Mouse (Mus musculus) 3T3-L1 (cell line): Measurements from ENCODE around the gene Hist1h3e.
"Not testable (repeated sequence)": the region's sequence is repeated elsewhere in the genome, so short reads cannot be mapped to it uniquely, and the experiment has no call there.

Experiments used
- DNase-seq: peaks from one replicate; pipeline ENCODE4 v3.0.0-alpha.2; 2015; ENCODE audit warnings: low read depth, low spot score

The Hist1h3e gene

GRCm38 (mm10) chr13:23561883-23562659 is at the start of gene Hist1h3e:
Gene Hist1h3e (minus strand): TSS chr13:23562369.
- peak; percentile 96 for DNase-seq

GRCm38 (mm10) chr13:23611638-23612037 is 49.5 kb upstream of the Hist1h3e start:
- no peak for DNase-seq

GRCm38 (mm10) chr13:23610393-23610792 is 48.2 kb upstream of the Hist1h3e start:
- no peak for DNase-seq

DNA sequence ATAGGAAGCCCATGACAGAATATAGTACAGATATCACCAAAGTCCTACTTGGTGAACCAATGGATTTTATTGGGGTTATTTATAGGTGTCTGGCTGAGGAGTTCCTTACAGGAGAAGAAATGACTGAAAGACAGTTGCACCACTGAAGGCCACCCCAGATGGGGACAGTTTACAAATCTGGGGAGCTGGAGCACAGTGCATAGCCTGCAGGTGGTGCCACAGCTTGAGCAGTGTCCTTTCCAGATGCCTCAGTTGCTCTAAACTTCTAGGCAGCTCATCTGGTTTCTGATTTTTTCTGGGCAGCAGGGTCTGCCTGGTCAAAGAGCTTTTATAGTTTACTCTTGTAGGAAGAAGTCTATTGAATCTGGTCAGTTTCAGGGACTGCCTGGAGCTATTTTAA is 47.7 kb upstream of the Hist1h3e start:
- DNase-seq: no peak

GRCm38 (mm10) chr13:23609209-23609608 is 47.0 kb upstream of the Hist1h3e start:
- peak; percentile 29 for DNase-seq

DNA sequence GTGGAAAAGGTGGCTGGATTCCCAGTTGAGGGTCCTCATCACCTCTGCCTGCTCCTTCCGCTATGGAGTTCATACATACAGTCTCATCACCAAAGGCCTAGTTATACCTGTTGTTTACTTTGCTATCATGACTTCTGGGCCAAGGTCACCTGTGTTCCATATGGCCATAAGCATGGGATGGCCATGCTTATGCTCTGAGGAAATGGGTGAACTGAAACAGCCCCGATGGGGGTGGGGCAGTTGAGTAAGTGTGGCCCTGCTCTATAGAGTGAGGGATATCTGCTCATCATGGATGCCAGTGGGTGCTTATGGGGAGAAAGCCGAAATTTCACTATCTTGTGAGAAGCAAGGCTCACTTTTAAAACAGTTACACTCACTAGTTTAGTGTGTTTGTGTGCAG is 42.9 kb upstream of the Hist1h3e start:
- DNase-seq: no peak

- DNase-seq: no peak
Measured at GRCm38 (mm10) chr13:23604452-23604851, 42.3 kb upstream of the Hist1h3e start.

- DNase-seq: no peak
Measured at GRCm38 (mm10) chr13:23603182-23603699, 41.1 kb upstream of the Hist1h3e start.

DNA sequence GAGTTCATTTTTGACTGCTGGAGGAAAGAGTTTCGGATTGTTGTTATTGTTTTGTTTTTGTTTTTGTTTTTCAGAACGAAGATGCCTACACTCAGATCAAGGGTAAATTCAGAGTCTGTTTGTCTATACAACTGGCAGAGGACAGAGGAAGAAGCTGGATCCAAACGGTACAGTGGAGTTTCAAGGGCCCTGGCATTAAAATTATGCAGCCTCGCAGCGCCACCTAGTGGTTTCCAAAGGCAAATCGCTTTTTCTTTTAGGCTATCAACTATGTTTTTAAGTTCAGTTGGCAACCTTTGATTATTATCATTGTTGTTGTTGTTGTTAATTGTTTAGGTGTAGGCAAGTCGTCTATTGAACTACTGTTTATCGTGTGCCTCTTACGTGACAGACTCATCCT is 35.8 kb upstream of the Hist1h3e start:
- DNase-seq: peak; percentile 88

- DNase-seq: no peak
Measured at GRCm38 (mm10) chr13:23595622-23596372, 33.6 kb upstream of the Hist1h3e start.

- no peak for DNase-seq
Measured at GRCm38 (mm10) chr13:23595185-23595584, 33.0 kb upstream of the Hist1h3e start.

GRCm38 (mm10) chr13:23593051-23593770 is 31.0 kb upstream of the Hist1h3e start:
- DNase-seq: no peak

DNA sequence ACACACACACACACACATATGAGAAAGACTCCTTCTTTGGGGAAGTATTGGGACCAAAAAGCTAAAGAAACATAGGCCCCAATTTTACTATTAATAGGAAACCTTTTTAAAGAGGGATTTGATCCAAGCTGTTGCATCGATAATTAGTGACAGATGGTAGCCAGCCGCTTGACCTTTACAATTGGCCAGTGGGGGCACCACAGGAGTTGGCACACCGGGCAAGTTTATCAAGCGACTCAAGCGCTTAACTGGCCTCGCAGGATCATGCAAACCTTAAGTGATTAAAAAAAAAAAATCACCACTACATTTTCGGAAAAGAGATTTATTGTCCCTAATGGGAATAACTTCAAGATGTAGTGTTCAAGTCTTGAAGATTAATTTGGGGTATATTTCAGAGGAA is 30.4 kb upstream of the Hist1h3e start:
- DNase-seq: no peak

GRCm38 (mm10) chr13:23591886-23592285 is 29.7 kb upstream of the Hist1h3e start:
- not testable (repeated sequence) for DNase-seq

DNA sequence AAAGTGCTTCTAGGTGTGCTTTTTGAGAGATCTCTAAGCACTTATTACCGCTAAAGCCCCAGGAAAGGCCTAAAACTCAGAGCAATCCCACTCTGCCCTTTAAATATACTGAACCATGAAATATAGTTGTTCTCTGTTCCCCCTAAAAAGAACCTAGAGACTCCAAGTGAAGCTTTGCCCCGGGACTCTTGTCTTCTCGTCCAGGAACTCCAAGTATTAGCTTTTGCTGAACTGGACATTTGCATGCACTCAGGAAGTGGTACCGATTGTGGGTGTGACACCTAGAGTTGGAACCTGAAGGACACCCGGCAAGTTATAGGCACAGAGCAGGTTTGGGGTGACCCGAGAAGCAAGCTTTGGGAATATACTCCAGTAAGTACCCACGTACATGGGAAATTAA is 29.0 kb upstream of the Hist1h3e start:
- no peak for DNase-seq

DNA sequence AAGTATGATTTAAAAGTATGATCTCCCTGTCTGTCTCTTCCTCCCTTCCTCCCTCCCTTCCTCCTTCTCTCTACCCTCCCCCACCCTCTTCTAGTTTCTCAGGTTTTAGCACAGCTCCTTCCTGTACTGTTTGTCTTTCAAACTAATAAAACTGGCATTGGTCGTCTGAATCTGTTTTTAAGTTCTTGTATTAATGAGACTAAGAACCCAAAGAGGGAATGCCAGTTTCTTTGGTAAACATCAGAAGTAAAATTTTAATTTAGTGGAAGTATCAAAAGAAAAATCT is 24.7 kb upstream of the Hist1h3e start:
- DNase-seq: peak; percentile 27

DNA sequence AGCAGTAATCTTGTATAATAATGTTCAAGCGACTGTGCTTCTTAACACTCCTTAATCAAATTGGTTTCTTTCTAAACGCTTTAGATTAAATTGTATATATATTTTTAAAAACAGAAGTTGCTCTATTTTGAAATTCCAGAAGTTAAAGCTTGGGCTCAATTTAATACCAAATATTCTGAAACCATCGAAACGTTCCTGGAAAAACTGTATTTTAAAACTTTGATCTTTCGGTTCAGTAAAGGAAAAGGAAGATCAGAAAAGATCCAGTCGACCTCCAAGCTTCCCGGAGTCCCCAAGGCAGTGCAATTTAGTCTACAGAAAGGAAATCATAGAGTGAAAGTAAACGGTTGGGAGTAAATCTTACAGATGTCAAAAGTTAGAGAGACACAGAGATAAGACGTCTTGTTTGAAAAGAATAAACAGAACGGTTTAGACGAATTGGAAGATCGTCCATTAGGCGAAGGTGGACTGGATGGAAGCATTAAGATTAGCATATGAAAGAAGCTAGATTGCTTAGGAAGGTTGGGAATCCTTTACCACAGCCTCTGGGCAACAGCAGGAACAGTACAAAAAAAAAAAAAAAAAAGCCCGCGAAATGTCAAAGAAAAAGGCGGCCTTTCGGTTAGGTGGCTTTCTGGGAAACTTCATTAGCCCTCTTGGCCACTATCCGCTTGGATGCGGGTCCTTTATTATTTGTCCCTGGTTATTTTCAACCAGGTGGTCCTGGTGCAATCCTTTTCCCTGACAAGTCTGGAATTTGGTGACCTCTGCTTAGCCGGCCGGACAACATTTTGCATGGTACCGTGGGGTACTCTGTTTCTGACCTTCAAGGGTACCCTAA is 24.1 kb upstream of the Hist1h3e start:
- peak; percentile 56 for DNase-seq

DNA sequence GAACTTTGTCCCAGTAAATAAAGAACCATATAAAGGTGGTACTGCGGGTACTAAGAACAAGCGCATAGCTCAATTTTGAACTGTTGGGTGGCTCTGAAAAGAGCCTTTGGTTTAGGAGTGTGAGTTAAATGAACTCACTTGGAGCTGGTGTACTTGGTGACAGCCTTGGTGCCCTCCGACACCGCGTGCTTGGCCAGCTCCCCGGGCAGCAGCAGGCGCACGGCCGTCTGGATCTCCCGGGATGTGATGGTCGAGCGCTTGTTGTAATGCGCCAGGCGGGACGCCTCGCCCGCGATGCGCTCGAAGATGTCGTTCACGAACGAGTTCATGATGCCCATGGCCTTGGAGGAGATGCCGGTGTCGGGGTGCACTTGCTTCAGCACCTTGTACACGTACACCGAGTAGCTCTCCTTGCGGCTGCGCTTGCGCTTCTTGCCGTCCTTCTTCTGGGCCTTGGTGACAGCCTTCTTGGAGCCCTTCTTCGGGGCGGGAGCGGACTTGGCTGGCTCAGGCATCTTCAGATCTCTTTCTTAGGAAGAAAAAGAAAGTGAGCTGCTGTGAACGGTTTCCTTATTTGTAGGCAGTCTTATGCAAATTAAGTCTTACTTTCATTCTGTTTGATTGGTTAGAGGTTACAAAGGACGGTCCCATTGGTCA is 23.4 kb upstream of the Hist1h3e start:
- DNase-seq: peak; percentile 94

DNA sequence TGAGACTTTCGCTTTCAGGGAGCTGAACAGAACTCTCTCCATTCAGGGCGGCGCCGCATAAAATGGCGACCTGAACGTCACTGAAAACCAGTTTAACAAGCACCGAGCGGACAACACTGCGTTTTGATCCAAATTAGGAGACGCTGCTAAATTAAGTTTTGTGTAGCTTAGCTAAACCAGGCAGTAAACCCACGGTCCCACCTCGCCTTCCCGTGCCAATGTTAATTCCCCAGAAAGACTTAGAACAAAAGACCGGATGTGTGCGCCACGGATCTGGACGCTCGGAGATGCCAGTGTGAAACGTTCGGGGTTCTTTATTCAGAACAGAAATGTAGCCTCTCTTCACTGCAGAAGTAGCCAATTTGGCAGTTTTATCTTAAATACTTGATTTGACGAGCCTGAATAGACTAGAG is 22.9 kb upstream of the Hist1h3e start:
- DNase-seq: peak; percentile 81

DNA sequence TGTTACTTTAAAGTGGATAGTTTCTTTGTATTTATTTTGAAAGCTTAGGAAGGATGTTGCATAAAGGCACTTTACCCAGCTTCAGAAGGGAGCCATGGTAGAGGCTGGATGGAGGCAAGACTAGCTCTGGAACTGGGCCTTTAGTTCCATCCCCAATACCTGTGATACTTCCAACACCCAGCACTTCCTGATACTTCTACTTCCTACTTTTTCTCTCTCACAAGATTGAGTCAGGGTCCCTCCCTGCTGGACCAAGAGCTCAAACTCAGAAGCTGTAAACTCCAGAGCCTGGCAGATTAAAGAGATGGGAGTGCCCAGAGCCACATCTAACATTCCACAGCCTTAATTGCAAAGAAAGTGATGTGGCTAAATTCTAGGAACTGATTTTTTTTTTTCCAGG is 22.2 kb upstream of the Hist1h3e start:
- DNase-seq: peak; percentile 75
